Mouse (Mus musculus): ENCODE measurements around the gene Srebf1. TPM values are rescaled to one million over a fixed set of nuclear protein-coding genes. Genes with fewer than 3 reads are reported as not detected.

The Srebf1 gene
- total and polyA plus RNA-seq, 2 experiments = 151 to 580 TPM

DNA sequence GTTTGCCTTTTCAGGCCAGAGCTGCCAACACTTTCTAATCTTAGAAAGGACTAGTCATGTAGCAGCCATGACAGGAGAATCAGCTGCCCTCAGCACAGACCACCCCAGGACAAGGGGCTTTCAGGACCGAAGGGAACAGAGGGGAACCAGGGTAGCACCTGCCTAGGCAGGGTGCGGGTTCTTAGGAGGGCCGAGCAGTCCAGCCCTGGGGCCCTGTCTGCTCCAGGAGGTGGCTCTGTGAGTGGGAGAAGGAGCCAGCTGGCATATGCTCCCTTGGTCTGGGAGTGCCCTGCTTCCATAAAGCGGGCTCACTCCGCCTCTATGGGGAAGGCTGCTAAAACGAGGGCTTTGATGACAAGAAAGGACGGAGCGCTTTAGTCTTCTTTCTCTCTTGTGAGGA, 10.9 kb upstream of the Srebf1 start:
- no peaks in the 10 kb centered on the region for H3K27me3 ChIP-seq (ENCODE audit: control insufficient read depth, insufficient read depth, low read length)
- TF ChIP-seq CTCF (IDR thresholded peaks at IDR 0.05; ENCODE audit: low read depth, low read length) = no peak
- no peak for TF ChIP-seq POLR2A (IDR thresholded peaks at IDR 0.05; ENCODE audit: extremely low read depth, insufficient read depth, low read length)
- no peak overlapping the region for H3K9ac ChIP-seq (ENCODE audit: low read depth, low read length)
- no peak overlapping the region for H3K27ac ChIP-seq (replicated peaks; ENCODE audit: insufficient read depth, low read depth, low read length)
- H3K4me1 ChIP-seq (ENCODE audit: control insufficient read depth, insufficient read depth, low read length) = no peaks in the 10 kb centered on the region
- DNase-seq (ENCODE audit: extremely low read depth, low read depth, low spot score) = no peak
- no peaks in the 10 kb centered on the region; the same call in 1 of the 2 replicates for H3K36me3 ChIP-seq (ENCODE audit: control insufficient read depth, insufficient read depth, low read length)
- no peak overlapping the region for H3K4me3 ChIP-seq (ENCODE audit: insufficient read depth, low read depth, low read length)
- 84% methylated on average over 8 of the region's 8 CpGs for WGBS
- no peaks in the 10 kb centered on the region; the same call in 1 of the 2 replicates for H3K79me2 ChIP-seq (ENCODE audit: control insufficient read depth, insufficient read depth, low read length)

DNA sequence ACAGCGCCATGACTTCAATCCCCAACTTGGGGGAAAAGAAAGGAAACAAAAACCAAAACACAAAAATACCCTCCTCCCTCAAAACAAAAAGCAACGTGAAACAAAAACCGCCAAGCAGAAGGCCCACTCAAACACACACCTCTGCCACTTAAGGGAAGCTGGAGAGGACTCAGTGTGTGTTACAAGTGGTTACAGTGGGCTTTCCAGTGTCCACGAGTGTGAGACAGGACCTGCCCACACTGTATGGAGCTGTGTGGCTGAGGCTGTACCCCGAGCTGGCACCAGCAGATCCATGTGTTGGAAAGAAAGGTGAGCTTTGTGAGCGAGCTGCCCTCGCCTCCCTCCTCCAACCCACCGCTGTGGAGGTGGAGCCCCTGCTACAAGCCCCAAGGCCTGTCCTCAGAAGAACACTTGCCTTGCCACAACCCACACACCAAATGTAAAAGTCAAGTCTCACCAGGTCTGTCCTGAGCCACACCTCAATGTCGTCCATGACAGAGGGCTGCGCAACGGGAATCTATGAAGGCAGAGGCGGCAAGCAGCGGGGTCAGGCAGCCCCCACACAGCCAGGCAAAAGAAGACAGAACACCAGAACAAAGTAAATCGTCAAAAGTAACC, 10.2 kb upstream of the Srebf1 start:
- WGBS = 93% methylated on average over 14 of the region's 14 CpGs
- no peaks in the 10 kb centered on the region for H3K27me3 ChIP-seq (ENCODE audit: control insufficient read depth, insufficient read depth, low read length)
- no peak overlapping the region for H3K9ac ChIP-seq (ENCODE audit: low read depth, low read length)
- H3K4me3 ChIP-seq (ENCODE audit: insufficient read depth, low read depth, low read length) = no peak overlapping the region
- no peaks in the 10 kb centered on the region for H3K4me1 ChIP-seq (ENCODE audit: control insufficient read depth, insufficient read depth, low read length)
- no peak for DNase-seq (ENCODE audit: extremely low read depth, low read depth, low spot score)
- no peaks in the 10 kb centered on the region; the same call in 1 of the 2 replicates for H3K79me2 ChIP-seq (ENCODE audit: control insufficient read depth, insufficient read depth, low read length)
- H3K36me3 ChIP-seq (ENCODE audit: control insufficient read depth, insufficient read depth, low read length) = no peaks in the 10 kb centered on the region; the same call in 1 of the 2 replicates
- no peak overlapping the region for H3K27ac ChIP-seq (replicated peaks; ENCODE audit: insufficient read depth, low read depth, low read length)
- TF ChIP-seq POLR2A (IDR thresholded peaks at IDR 0.05; ENCODE audit: extremely low read depth, insufficient read depth, low read length) (no peak), CTCF (IDR thresholded peaks at IDR 0.05; ENCODE audit: low read depth, low read length) (no peak)

- no peak for DNase-seq (ENCODE audit: extremely low read depth, low read depth, low spot score)
- WGBS = 81% methylated on average over 4 of the region's 4 CpGs
- Histone ChIP-seq H3K4me3 (ENCODE audit: insufficient read depth, low read depth, low read length) (no peak overlapping the region), H3K27ac (replicated peaks; ENCODE audit: insufficient read depth, low read depth, low read length) (no peak overlapping the region), H3K36me3 (ENCODE audit: control insufficient read depth, insufficient read depth, low read length) (no peaks in the 10 kb centered on the region; the same call in 1 of the 2 replicates), H3K79me2 (ENCODE audit: control insufficient read depth, insufficient read depth, low read length) (no peaks in the 10 kb centered on the region; the same call in 1 of the 2 replicates), H3K9ac (ENCODE audit: low read depth, low read length) (no peak overlapping the region), H3K4me1 (ENCODE audit: control insufficient read depth, insufficient read depth, low read length) (no peaks in the 10 kb centered on the region), H3K27me3 (ENCODE audit: control insufficient read depth, insufficient read depth, low read length) (no peaks in the 10 kb centered on the region)
- TF ChIP-seq CTCF (IDR thresholded peaks at IDR 0.05; ENCODE audit: low read depth, low read length) (no peak), POLR2A (IDR thresholded peaks at IDR 0.05; ENCODE audit: extremely low read depth, insufficient read depth, low read length) (no peak)
These were observed 9.6 kb upstream of the Srebf1 start for GRCm38 (mm10) chr11:60231951-60232350.

DNA sequence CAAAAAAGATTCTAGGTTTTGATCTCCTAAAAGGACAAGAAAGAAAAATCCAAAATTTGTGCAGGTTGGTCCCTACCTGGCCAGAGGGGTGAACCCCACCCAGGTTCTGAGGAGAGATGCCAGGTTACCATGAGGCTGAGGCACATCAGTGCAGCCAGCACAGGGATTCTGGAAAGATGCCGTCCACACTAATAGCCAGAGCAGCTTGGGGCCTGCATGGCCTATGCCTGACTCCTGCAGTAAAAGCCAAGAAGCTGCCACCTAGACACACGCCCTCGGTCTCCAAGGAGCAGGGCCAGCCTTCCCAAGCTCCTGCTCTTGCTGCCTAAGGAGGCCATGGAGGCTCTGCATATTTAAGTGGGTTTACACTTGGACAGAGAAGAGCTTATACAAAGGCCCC, 8.9 kb upstream of the Srebf1 start:
- Histone ChIP-seq H3K4me3 (ENCODE audit: insufficient read depth, low read depth, low read length) (no peak overlapping the region), H3K27ac (replicated peaks; ENCODE audit: insufficient read depth, low read depth, low read length) (no peak overlapping the region), H3K79me2 (ENCODE audit: control insufficient read depth, insufficient read depth, low read length) (no peaks in the 10 kb centered on the region; the same call in 1 of the 2 replicates), H3K36me3 (ENCODE audit: control insufficient read depth, insufficient read depth, low read length) (no peaks in the 10 kb centered on the region), H3K4me1 (ENCODE audit: control insufficient read depth, insufficient read depth, low read length) (no peaks in the 10 kb centered on the region), H3K27me3 (ENCODE audit: control insufficient read depth, insufficient read depth, low read length) (no peaks in the 10 kb centered on the region), H3K9ac (ENCODE audit: low read depth, low read length) (no peak overlapping the region)
- WGBS = 92% methylated on average over 3 of the region's 3 CpGs
- TF ChIP-seq CTCF (IDR thresholded peaks at IDR 0.05; ENCODE audit: low read depth, low read length) (no peak), POLR2A (IDR thresholded peaks at IDR 0.05; ENCODE audit: extremely low read depth, insufficient read depth, low read length) (no peak)
- no peak for DNase-seq (ENCODE audit: extremely low read depth, low read depth, low spot score)

- H3K4me3 ChIP-seq (ENCODE audit: insufficient read depth, low read depth, low read length) = no peak overlapping the region
- peaks cover 2% of the 10 kb centered on the region for H3K4me1 ChIP-seq (ENCODE audit: control insufficient read depth, insufficient read depth, low read length)
- 97% methylated on average over 7 of the region's 7 CpGs for WGBS
- H3K79me2 ChIP-seq (ENCODE audit: control insufficient read depth, insufficient read depth, low read length) = no peaks in the 10 kb centered on the region; the same call in 1 of the 2 replicates
- 0 out of 2 replicates have a peak overlapping the region, but pooled peaks have one; percentile 9 for H3K27ac ChIP-seq (replicated peaks; ENCODE audit: insufficient read depth, low read depth, low read length)
- no peak for DNase-seq (ENCODE audit: extremely low read depth, low read depth, low spot score)
- no peaks in the 10 kb centered on the region for H3K27me3 ChIP-seq (ENCODE audit: control insufficient read depth, insufficient read depth, low read length)
- no peaks in the 10 kb centered on the region for H3K36me3 ChIP-seq (ENCODE audit: control insufficient read depth, insufficient read depth, low read length)
- no peak overlapping the region for H3K9ac ChIP-seq (ENCODE audit: low read depth, low read length)
- TF ChIP-seq POLR2A (IDR thresholded peaks at IDR 0.05; ENCODE audit: extremely low read depth, insufficient read depth, low read length) = no peak
- TF ChIP-seq CTCF (IDR thresholded peaks at IDR 0.05; ENCODE audit: low read depth, low read length) = no peak
These were observed 8.1 kb upstream of the Srebf1 start for GRCm38 (mm10) chr11:60230512-60230911.

- Histone ChIP-seq H3K27ac (replicated peaks; ENCODE audit: insufficient read depth, low read depth, low read length) (peak overlapping the region; percentile 9; the same call in 1 of the 2 replicates), H3K4me1 (ENCODE audit: control insufficient read depth, insufficient read depth, low read length) (peaks cover 7% of the 10 kb centered on the region), H3K79me2 (ENCODE audit: control insufficient read depth, insufficient read depth, low read length) (no peaks in the 10 kb centered on the region), H3K36me3 (ENCODE audit: control insufficient read depth, insufficient read depth, low read length) (no peaks in the 10 kb centered on the region), H3K27me3 (ENCODE audit: control insufficient read depth, insufficient read depth, low read length) (no peaks in the 10 kb centered on the region), H3K4me3 (ENCODE audit: insufficient read depth, low read depth, low read length) (no peak overlapping the region), H3K9ac (ENCODE audit: low read depth, low read length) (no peak overlapping the region)
- WGBS = 35% methylated on average over 13 of the region's 13 CpGs
- no peak for TF ChIP-seq CTCF (IDR thresholded peaks at IDR 0.05; ENCODE audit: low read depth, low read length)
- TF ChIP-seq POLR2A (IDR thresholded peaks at IDR 0.05; ENCODE audit: extremely low read depth, insufficient read depth, low read length) = no peak
- peak; percentile 78 for DNase-seq (ENCODE audit: extremely low read depth, low read depth, low spot score)
These were observed 7.4 kb upstream of the Srebf1 start for GRCm38 (mm10) chr11:60229821-60230220.

All from liver, adult 2 months (tissue).